Mouse (Mus musculus) ES-E14 (cell line): Measurements from ENCODE around the gene Arhgap32. TPM values are rescaled to one million over a fixed set of nuclear protein-coding genes. Genes with fewer than 3 reads are reported as not detected.

ENCODE experiments used
- DNase-seq: peaks from one replicate; pipeline ENCODE4 v3.0.0-alpha.2; 2013; ENCODE audit warnings: low read depth, low spot score
- H3K27ac ChIP-seq: 2 replicates; pipeline ENCODE4 v1.5.1; 2012; ENCODE audit warnings: low read depth, mild to moderate bottlenecking, low read length, moderate library complexity, mixed read lengths; ENCODE audit not compliant: poor library complexity, insufficient read depth, severe bottlenecking
- H3K36me3 ChIP-seq: 2 replicates; pipeline ENCODE4 v1.6.1; 2012; ENCODE audit warnings: mild to moderate bottlenecking, low read length, moderate library complexity, mixed read lengths; ENCODE audit not compliant: control insufficient read depth, poor library complexity, insufficient read depth, severe bottlenecking
- H3K4me1 ChIP-seq, 2 experiments: fragments of 150-350 bp in 1 of 2; sonication (generic) in 1 of 2; 2 replicates each; pipeline ENCODE4 v1.6.1; 2012; ENCODE audit warnings: low read length in 2 of 2, mild to moderate bottlenecking in 1 of 2, mixed read lengths in 1 of 2; ENCODE audit not compliant: control insufficient read depth in 2 of 2, insufficient read depth in 2 of 2, poor library complexity in 1 of 2
- H3K4me3 ChIP-seq, 2 experiments: fragments of 150-350 bp in 1 of 2; sonication (generic) in 1 of 2; 2 replicates each; pipeline ENCODE4 v1.5.1; 2012; ENCODE audit warnings: low read length in 2 of 2, low read depth in 1 of 2, mild to moderate bottlenecking in 1 of 2, mixed read lengths in 1 of 2; ENCODE audit not compliant: insufficient read depth in 1 of 2, poor library complexity in 1 of 2, severe bottlenecking in 1 of 2
- H3K9ac ChIP-seq: 2 replicates; pipeline ENCODE4 v1.6.1; 2012; ENCODE audit warnings: low read depth, mild to moderate bottlenecking, low read length, mixed read lengths; ENCODE audit not compliant: poor library complexity, insufficient read depth, severe bottlenecking
- H3K9me3 ChIP-seq: fragments of 150-350 bp; sonication (generic); 2 replicates; pipeline ENCODE4 v1.6.1; 2012; ENCODE audit warnings: low read depth, mild to moderate bottlenecking, low read length; ENCODE audit not compliant: control insufficient read depth, insufficient read depth
- CHD2 ChIP-seq: IDR thresholded peaks from 2 replicates; pipeline ENCODE4 v1.6.1; 2014; ENCODE audit warnings: mild to moderate bottlenecking, low read depth, low read length, inconsistent platforms
- HCFC1 ChIP-seq: IDR thresholded peaks from 2 replicates; pipeline ENCODE4 v1.6.1; 2012; ENCODE audit warnings: low read length, inconsistent platforms, borderline replicate concordance; ENCODE audit not compliant: insufficient read depth
- MAFK ChIP-seq: IDR thresholded peaks from 2 replicates; pipeline ENCODE4 v1.6.1; 2014; ENCODE audit warnings: mild to moderate bottlenecking, low read depth, low read length, inconsistent platforms; ENCODE audit not compliant: insufficient read depth
- ZC3H11A ChIP-seq: IDR thresholded peaks from 2 replicates; pipeline ENCODE4 v1.6.1; 2012; ENCODE audit warnings: low read depth, mild to moderate bottlenecking, inconsistent platforms, low read length, borderline replicate concordance
- ZNF384 ChIP-seq: IDR thresholded peaks from 2 replicates; pipeline ENCODE4 v1.6.1; 2012; ENCODE audit warnings: low read depth, low read length, inconsistent platforms
- in situ Hi-C, 2 experiments: fragments of 600-800 bp; cut with MboI; formaldehyde crosslinking; loops; one replicate each; pipeline ENCODE4 v1.15.1; 2025; ENCODE audit warnings: low sequenced_read_pairs in 2 of 2, inconsistent platforms in 1 of 2; ENCODE audit not compliant: unreplicated experiment in 2 of 2
- total RNA-seq: library from RNA; depleted of rRNA; stranded (reverse); fragments of 300-350 nt; gene quantifications from 2 replicates; pipeline ENCODE4 v1.2.3, GENCODE M21; 2012; rRNA removed

Arhgap32 gene
- total RNA-seq = 12.4 and 13.9 TPM in 2 replicates

DNA sequence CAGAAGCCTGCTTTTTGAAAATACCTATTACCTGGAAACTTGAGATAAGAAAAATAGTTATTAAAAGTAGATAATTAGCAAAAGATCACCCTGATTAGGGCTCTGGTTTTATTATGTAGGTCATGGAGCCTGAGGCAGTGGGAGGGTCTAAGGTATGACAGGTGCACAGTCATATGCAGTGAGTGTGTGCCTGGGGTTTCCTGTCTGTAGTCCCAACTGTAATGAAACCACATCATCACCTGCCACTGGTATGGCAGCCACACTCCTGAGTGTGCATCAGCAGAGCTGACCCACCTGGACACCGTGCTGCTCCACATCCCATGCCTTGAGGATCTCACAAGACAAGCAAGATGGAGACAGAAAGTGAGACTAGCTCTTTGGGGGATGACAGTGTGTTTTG lies at the start of gene Arhgap32:
Gene Arhgap32 (plus strand): TSS at position 351 of the 400 bp plus-strand sequence.
- TF ChIP-seq CHD2 (no peak), ZC3H11A (no peak), ZNF384 (no peak), HCFC1 (no peak), MAFK (no peak)
- Histone ChIP-seq H3K36me3 (peaks cover 2% of the 10 kb centered on the region; the same call in 1 of the 2 replicates), H3K9ac (no peak within 1 kb of the TSS), H3K4me3 (no peak within 1 kb of the TSS), H3K27ac (no peak within 1 kb of the TSS), H3K9me3 (peaks cover 5% of the 10 kb centered on the region; the same call in 1 of the 2 replicates), H3K4me1 (peaks cover 0 to 4% of the 10 kb centered on the region in 2 experiments; a peak in 1 of 4 replicates)
- DNase-seq = no peak
- in situ Hi-C loops = no loop called here

DNA sequence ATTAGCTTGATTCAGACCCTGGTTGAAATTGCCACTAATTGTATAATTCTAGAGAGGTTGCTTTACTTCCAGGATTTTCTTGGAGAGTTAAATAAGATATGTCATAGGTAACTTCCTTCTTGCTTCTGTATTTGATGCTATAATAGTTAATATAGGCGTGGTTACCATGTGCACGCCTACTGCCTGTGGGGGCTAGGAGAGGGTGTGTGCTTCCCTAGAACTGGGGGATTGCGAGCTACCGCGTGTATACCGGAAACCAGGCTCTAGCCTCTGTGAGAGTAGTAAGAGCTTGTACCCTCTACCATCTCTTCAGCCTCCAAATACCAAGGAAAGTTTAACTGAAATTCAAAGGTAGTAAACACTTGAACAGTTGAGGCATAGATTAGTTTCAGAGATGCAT lies 43.2 kb upstream of the Arhgap32 start:
- Histone ChIP-seq H3K36me3 (no peaks in the 10 kb centered on the region), H3K4me1 (0 out of 4 replicates have a peak, but pooled peaks cover 0 to 1% of the 10 kb centered on the region in 2 experiments), H3K9me3 (no peaks in the 10 kb centered on the region), H3K4me3 (no peak overlapping the region), H3K27ac (no peak overlapping the region), H3K9ac (no peak overlapping the region)
- DNase-seq = no peak
- in situ Hi-C loops = no loop called here
- TF ChIP-seq CHD2 (no peak), ZC3H11A (no peak), HCFC1 (no peak), ZNF384 (no peak), MAFK (no peak)

DNA sequence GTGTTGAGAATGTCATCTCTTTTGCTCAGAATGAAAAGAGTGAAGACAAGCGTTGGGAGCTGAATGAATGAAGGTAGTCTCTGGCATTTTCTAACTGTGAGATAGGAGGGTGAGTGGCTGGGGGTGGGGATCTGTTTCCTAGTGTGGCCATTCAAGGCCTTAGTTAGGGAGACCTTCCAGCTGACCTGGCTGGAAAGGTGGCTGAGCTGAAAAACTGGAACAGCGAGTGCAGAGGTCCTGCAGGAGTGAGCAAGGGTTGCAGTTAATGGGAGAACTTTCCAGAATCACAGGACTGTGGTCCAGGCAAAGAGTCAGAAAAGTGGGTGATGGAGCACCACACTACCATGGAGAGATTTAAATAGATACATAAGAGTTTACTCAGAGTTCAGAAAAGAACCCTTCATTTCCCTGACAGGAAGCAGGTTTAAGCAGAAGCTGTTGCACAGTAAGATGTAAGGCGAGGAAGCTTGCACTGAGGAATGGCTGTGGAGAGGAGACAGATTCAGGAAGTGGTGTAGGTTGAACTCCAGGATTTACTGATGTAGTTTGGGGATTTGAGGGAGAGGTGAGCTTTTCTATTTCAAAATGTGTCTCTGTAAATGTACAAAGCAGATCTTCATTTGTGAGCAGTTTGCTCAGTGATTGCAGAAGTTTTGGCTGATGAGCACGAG lies 27.7 kb upstream of the Arhgap32 start:
- in situ Hi-C loops = no loop called here
- no peak overlapping the region for H3K4me3 ChIP-seq
- no peak overlapping the region for H3K9ac ChIP-seq
- H3K4me1 ChIP-seq = peaks cover 0 to 8% of the 10 kb centered on the region in 2 experiments; a peak in 3 of 4 replicates
- DNase-seq = no peak
- H3K36me3 ChIP-seq = no peaks in the 10 kb centered on the region
- H3K27ac ChIP-seq = no peak overlapping the region
- no peaks in the 10 kb centered on the region; the same call in 1 of the 2 replicates for H3K9me3 ChIP-seq
- TF ChIP-seq MAFK (no peak), ZC3H11A (no peak), ZNF384 (no peak), CHD2 (no peak), HCFC1 (no peak)

DNA sequence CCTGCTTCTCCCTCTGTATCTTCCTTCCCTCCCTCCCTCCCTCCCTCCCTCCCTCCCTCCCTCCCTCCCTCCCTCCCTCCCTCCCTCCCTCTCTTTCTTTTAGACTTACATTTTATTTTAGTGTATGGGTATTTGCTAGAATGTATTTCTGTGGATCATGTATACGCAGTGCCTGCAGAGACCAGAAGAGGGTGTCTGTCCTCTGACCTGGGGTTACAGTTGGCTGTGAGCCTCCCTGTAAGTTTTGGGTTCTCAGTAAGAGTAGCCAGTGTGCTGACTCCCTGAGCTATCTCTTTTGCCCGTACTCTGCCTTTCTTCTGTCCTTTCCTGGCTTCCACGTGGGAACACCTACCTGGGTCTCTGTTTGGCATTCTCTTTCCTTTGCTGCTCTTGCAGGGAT lies 27.1 kb upstream of the Arhgap32 start:
- H3K9ac ChIP-seq = no peak overlapping the region
- DNase-seq = no peak
- no peaks in the 10 kb centered on the region for H3K9me3 ChIP-seq
- no peaks in the 10 kb centered on the region for H3K36me3 ChIP-seq
- no peak overlapping the region for H3K27ac ChIP-seq
- in situ Hi-C loops = no loop called here
- H3K4me1 ChIP-seq = peaks cover 0 to 11% of the 10 kb centered on the region in 2 experiments; a peak in 3 of 4 replicates
- H3K4me3 ChIP-seq = no peak overlapping the region
- TF ChIP-seq ZNF384 = no peak
- no peak for TF ChIP-seq ZC3H11A
- no peak for TF ChIP-seq CHD2
- no peak for TF ChIP-seq MAFK
- TF ChIP-seq HCFC1 = no peak
